ENCODE assay signal across 28 mouse cellular contexts in the genomic region with DNA sequence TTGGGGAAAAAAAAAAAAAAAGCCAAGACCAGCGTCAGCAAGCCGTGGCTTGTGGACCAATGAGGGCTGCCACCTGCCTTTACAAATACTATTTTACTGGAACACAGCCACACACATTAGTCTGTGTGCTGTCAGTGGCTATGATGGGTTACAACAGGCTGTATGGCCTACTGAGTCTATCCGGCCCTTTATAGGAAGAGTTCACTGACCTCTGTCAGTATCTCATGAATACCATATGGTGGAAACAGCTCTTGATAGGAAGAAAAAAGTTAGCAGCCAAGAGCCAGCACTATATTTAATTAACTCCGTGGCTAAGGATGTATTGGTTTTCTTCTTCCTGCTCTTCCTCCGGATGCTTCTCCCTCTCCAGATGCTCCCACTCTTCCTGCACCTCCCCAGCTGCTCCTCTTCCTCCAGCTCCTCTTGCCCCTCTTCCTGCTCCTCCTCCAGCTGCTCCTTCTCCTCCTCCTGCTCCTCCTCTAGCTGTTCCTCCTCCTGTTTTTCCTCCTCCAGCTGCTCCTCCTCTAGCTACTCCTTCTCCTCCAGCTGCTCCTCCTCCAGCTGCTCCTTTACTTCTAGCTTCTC.
DNase-seq lines count a peak whose midpoint lies in the region; ATAC-seq and TF ChIP-seq lines count a peak whose summit lies in the region.
"Had no signal": no experiment of that assay in that cellular context is flagged by ENCODE, and none has a peak within 500 bp of the region (broad histone marks: within the 10 kb centered on the region; RNA-seq: fewer than 3 reads in every experiment).

No protein-coding gene starts in this region.

- peaks cover 4% of the 10 kb centered on the region; the same call in 1 of the 2 replicates for H3K9me3 ChIP-seq in intestine, embryonic 16.5 days (ENCODE audit: control insufficient read depth, low read length)
- no peaks in the 10 kb centered on the region for H3K9me3 ChIP-seq in intestine, postnatal 0 days (ENCODE audit: control insufficient read depth)
- no peaks in the 10 kb centered on the region for H3K9me3 ChIP-seq in liver, embryonic 13.5 days (replicated peaks)
- H3K9me3 ChIP-seq: neural tube, embryonic 15.5 days; stomach, embryonic 15.5 days had no signal

- no peak for TF ChIP-seq CTCF in intestine, postnatal 0 days (IDR thresholded peaks at IDR 0.05; ENCODE audit: low read depth)

- no peak overlapping the region for H3K9ac ChIP-seq in intestine, embryonic 16.5 days (ENCODE audit: low read depth, low read length)
- H3K9ac ChIP-seq in intestine, postnatal 0 days (ENCODE audit: low read depth, low read length) = no peak overlapping the region
- no peak overlapping the region for H3K9ac ChIP-seq in liver, embryonic 13.5 days
- H3K9ac ChIP-seq: heart, embryonic 13.5 days; hindbrain, embryonic 12.5 days; liver, embryonic 14.5 days; neural tube, embryonic 15.5 days; stomach, embryonic 15.5 days had no signal

- WGBS in intestine, embryonic 16.5 days = 56% methylated on average over 5 of the region's 5 CpGs
- 56% methylated on average over 5 of the region's 5 CpGs for WGBS in intestine, postnatal 0 days
- 39% methylated on average over 5 of the region's 5 CpGs for WGBS in liver, embryonic 13.5 days (ENCODE audit: insufficient replicate concordance)

- H3K27ac ChIP-seq in intestine, embryonic 16.5 days (ENCODE audit: low read length) = no peak overlapping the region
- no peak overlapping the region for H3K27ac ChIP-seq in intestine, postnatal 0 days (ENCODE audit: low read depth, low read length)
- no peak overlapping the region for H3K27ac ChIP-seq in liver, embryonic 13.5 days
- H3K27ac ChIP-seq: gastrocnemius, adult 2 months; heart, embryonic 13.5 days; hindbrain, embryonic 12.5 days; liver, embryonic 14.5 days; neural tube, embryonic 15.5 days; stomach, embryonic 15.5 days had no signal

- DNase-seq in embryo, embryonic 10 days (ENCODE audit: low spot score) = peak; percentile 30
- no peak for DNase-seq in embryo, embryonic 9.5 days (ENCODE audit: extremely low spot score)
- DNase-seq in liver, embryonic 13.5 days = no peak
- no peak for DNase-seq in liver
- peak; percentile 58 for DNase-seq in embryo, embryonic 10.5 days (ENCODE audit: low spot score)
- no peak for DNase-seq in thymus, adult 18-20 months
- DNase-seq: adrenal gland, adult 8-10 months; cerebellum, adult 8-10 months; cerebellum, postnatal 25 days; gastrocnemius, adult 2 months; gastrocnemius, postnatal 36 days; heart, postnatal 14 days; kidney, adult 11 months; kidney, postnatal 4 days; lung, adult 2 months; midbrain, embryonic 14.5 days; retina, postnatal 1 day; right cerebral cortex, postnatal 14 days; thymus, postnatal 25 days had no signal

- no peaks in the 10 kb centered on the region for H3K4me1 ChIP-seq in intestine, embryonic 16.5 days (ENCODE audit: control insufficient read depth, insufficient read depth, low read length)
- H3K4me1 ChIP-seq in intestine, postnatal 0 days (replicated peaks; ENCODE audit: control insufficient read depth, insufficient read depth, low read length) = no peaks in the 10 kb centered on the region
- H3K4me1 ChIP-seq in liver, embryonic 13.5 days (replicated peaks) = no peaks in the 10 kb centered on the region
- H3K4me1 ChIP-seq: heart, embryonic 13.5 days; hindbrain, embryonic 12.5 days; neural tube, embryonic 15.5 days; stomach, embryonic 15.5 days had no signal

- no peak overlapping the region for H3K4me2 ChIP-seq in intestine, embryonic 16.5 days (ENCODE audit: low read depth, low read length)
- no peak overlapping the region for H3K4me2 ChIP-seq in intestine, postnatal 0 days (replicated peaks; ENCODE audit: low read depth)
- no peak overlapping the region for H3K4me2 ChIP-seq in liver, embryonic 13.5 days
- H3K4me2 ChIP-seq: heart, embryonic 13.5 days; hindbrain, embryonic 12.5 days; neural tube, embryonic 15.5 days; stomach, embryonic 15.5 days had no signal

- H3K36me3 ChIP-seq in intestine, embryonic 16.5 days (ENCODE audit: control insufficient read depth, insufficient read depth, low read length) = no peaks in the 10 kb centered on the region
- H3K36me3 ChIP-seq in intestine, postnatal 0 days (ENCODE audit: control insufficient read depth, insufficient read depth) = no peaks in the 10 kb centered on the region
- no peaks in the 10 kb centered on the region for H3K36me3 ChIP-seq in liver, embryonic 13.5 days
- H3K36me3 ChIP-seq: heart, embryonic 13.5 days; hindbrain, embryonic 12.5 days; neural tube, embryonic 15.5 days; stomach, embryonic 15.5 days had no signal

- H3K4me3 ChIP-seq in intestine, embryonic 16.5 days (ENCODE audit: low read length) = no peak overlapping the region
- H3K4me3 ChIP-seq in intestine, postnatal 0 days (ENCODE audit: low read depth, low read length) = no peak overlapping the region
- H3K4me3 ChIP-seq in liver, embryonic 13.5 days (replicated peaks) = no peak overlapping the region
- H3K4me3 ChIP-seq: gastrocnemius, adult 2 months; heart, embryonic 13.5 days; hindbrain, embryonic 12.5 days; neural tube, embryonic 15.5 days; stomach, embryonic 15.5 days had no signal

- no peaks in the 10 kb centered on the region for H3K27me3 ChIP-seq in intestine, embryonic 16.5 days (replicated peaks; ENCODE audit: control insufficient read depth, insufficient read depth, low read length)
- no peaks in the 10 kb centered on the region for H3K27me3 ChIP-seq in intestine, postnatal 0 days (replicated peaks; ENCODE audit: control insufficient read depth, insufficient read depth, low read length)
- H3K27me3 ChIP-seq in liver, embryonic 13.5 days = no peaks in the 10 kb centered on the region
- H3K27me3 ChIP-seq: CH12.LX; heart, embryonic 13.5 days; hindbrain, embryonic 12.5 days; neural tube, embryonic 15.5 days; stomach, embryonic 15.5 days had no signal

- ATAC-seq in intestine, embryonic 16.5 days = peak; percentile 31; the same call in 1 of the 2 replicates
- ATAC-seq in intestine, postnatal 0 days = no peak
- ATAC-seq in liver, embryonic 13.5 days (ENCODE audit: low read depth) = 0 out of 2 replicates have a peak, but pooled peaks have one; percentile 34
- ATAC-seq: forebrain, embryonic 14.5 days had no signal

Comparison
In these comparisons a context has a peak if more than half of its experiments do, and no peak if none do; other contexts are left out.
1. DNase-seq: peak in embryo, embryonic 10 days (single experiment) and embryo, embryonic 10.5 days (single experiment); none in embryo, embryonic 9.5 days (single experiment), liver, embryonic 13.5 days (single experiment), liver (single experiment) and thymus, adult 18-20 months (0 of 2).